Mouse (Mus musculus) limb, embryonic 14.5 days (tissue): ENCODE measurements around the gene Dip2c. TPM values are rescaled to one million over a fixed set of nuclear protein-coding genes. Genes with fewer than 3 reads are reported as not detected.

Experiments used
- ATAC-seq: fragments of 200-750 bp; cut with Nextera tagmentation; 2 replicates; pipeline ENCODE4 v1.8.0; 2017; ENCODE audit warnings: low read depth, moderate number of reproducible peaks, moderate TSS enrichment; ENCODE audit not compliant: low FRiP score
- DNase-seq: peaks from one replicate; pipeline ENCODE4 v3.0.0-alpha.2; 2015; ENCODE audit warnings: low spot score
- H3K27ac ChIP-seq: fragments of 300-500 bp; sonication (generic); replicated peaks from 2 replicates; pipeline ENCODE4 v1.5.1; 2014; ENCODE audit warnings: low read depth, mild to moderate bottlenecking, low read length, moderate library complexity, mixed read lengths
- H3K27me3 ChIP-seq: fragments of 300-500 bp; sonication (generic); 2 replicates; pipeline ENCODE4 v1.6.1; 2014; ENCODE audit warnings: low read length, mixed read lengths; ENCODE audit not compliant: control insufficient read depth, insufficient read depth
- H3K36me3 ChIP-seq: fragments of 300-500 bp; sonication (generic); 2 replicates; pipeline ENCODE4 v1.6.1; 2014; ENCODE audit warnings: mild to moderate bottlenecking, low read length, moderate library complexity, mixed read lengths; ENCODE audit not compliant: control insufficient read depth, insufficient read depth
- H3K4me1 ChIP-seq: fragments of 300-500 bp; sonication (generic); 2 replicates; pipeline ENCODE4 v1.6.1; 2014; ENCODE audit warnings: antibody characterized with exemption, low read length, mixed read lengths; ENCODE audit not compliant: control insufficient read depth, insufficient read depth
- H3K4me2 ChIP-seq: fragments of 300-500 bp; sonication (generic); replicated peaks from 2 replicates; pipeline ENCODE4 v1.6.1; 2014; ENCODE audit warnings: low read depth, mild to moderate bottlenecking, low read length, moderate library complexity; ENCODE audit not compliant: severe bottlenecking
- H3K4me3 ChIP-seq: fragments of 300-500 bp; sonication (generic); replicated peaks from 2 replicates; pipeline ENCODE4 v1.5.1; 2014; ENCODE audit warnings: low read length
- H3K9ac ChIP-seq: fragments of 300-500 bp; sonication (generic); 2 replicates; pipeline ENCODE4 v1.6.1; 2014; ENCODE audit warnings: mild to moderate bottlenecking, low read depth, low read length, moderate library complexity; ENCODE audit not compliant: severe bottlenecking
- H3K9me3 ChIP-seq: fragments of 300-500 bp; sonication (generic); 2 replicates; pipeline ENCODE4 v1.6.1; 2016; ENCODE audit warnings: low read length; ENCODE audit not compliant: control insufficient read depth
- POLR2A ChIP-seq: fragments of 200-500 bp; IDR thresholded peaks from 2 replicates; pipeline ENCODE4 v1.8.0; 2012; ENCODE audit warnings: inconsistent platforms, mild to moderate bottlenecking, moderate library complexity, borderline replicate concordance; ENCODE audit not compliant: insufficient read depth, insufficient read length; ENCODE audit errors: extremely low read depth
- WGBS: fragments of 180-500 bp; shearing (Covaris S2); extraction: QIAGEN DNeasy Blood & Tissue Kit; methylation state at CpG from one replicate; pipeline ENCODE4 v1.1.7; 2014; 5-methylcytosine and 5-hydroxymethylcytosine counted together
- polyA plus RNA-seq, 2 experiments: library from polyadenylated mRNA; depleted of rRNA in 1 of 2; stranded (reverse) in 1 of 2; unstranded in 1 of 2; fragments of >200 nt; fragmentation: Nextera tagmentation in 1 of 2; extraction: Ambion mirVana in 1 of 2; gene quantifications; 2 replicates each; pipeline versions ENCODE4 v1.2.1 to v1.2.3; 2012 to 2014

Gene Dip2c
- polyA plus RNA-seq, 2 experiments: 11.1 to 11.5 TPM

- no peak for ATAC-seq
- no peak for TF ChIP-seq POLR2A
- H3K36me3 ChIP-seq: no peaks in the 10 kb centered on the region
- H3K4me2 ChIP-seq: no peak overlapping the region
- no peak overlapping the region for H3K4me3 ChIP-seq
- no peaks in the 10 kb centered on the region for H3K9me3 ChIP-seq
- DNase-seq: no peak
- H3K9ac ChIP-seq: no peak overlapping the region
- no peaks in the 10 kb centered on the region for H3K27me3 ChIP-seq
- 75% methylated on average over 2 of the region's 2 CpGs for WGBS
- no peak overlapping the region for H3K27ac ChIP-seq
- H3K4me1 ChIP-seq: no peaks in the 10 kb centered on the region
Observed at GRCm38 (mm10) chr13:9377130-9377529, 100.8 kb downstream of the Dip2c start.

GRCm38 (mm10) chr13:9380740-9381410 lies 104.5 kb downstream of the Dip2c start:
- H3K36me3 ChIP-seq: no peaks in the 10 kb centered on the region
- H3K27me3 ChIP-seq: no peaks in the 10 kb centered on the region
- H3K4me2 ChIP-seq: no peak overlapping the region
- H3K4me1 ChIP-seq: no peaks in the 10 kb centered on the region
- no peaks in the 10 kb centered on the region for H3K9me3 ChIP-seq
- no peak overlapping the region for H3K4me3 ChIP-seq
- ATAC-seq: no peak
- no peak for DNase-seq
- H3K9ac ChIP-seq: no peak overlapping the region
- WGBS: 88% methylated on average over 5 of the region's 5 CpGs
- TF ChIP-seq POLR2A: no peak
- H3K27ac ChIP-seq: no peak overlapping the region

GRCm38 (mm10) chr13:9388017-9388416 lies 111.7 kb downstream of the Dip2c start:
- H3K4me3 ChIP-seq: no peak overlapping the region
- H3K27me3 ChIP-seq: no peaks in the 10 kb centered on the region
- H3K36me3 ChIP-seq: no peaks in the 10 kb centered on the region; the same call in 1 of the 2 replicates
- H3K9me3 ChIP-seq: no peaks in the 10 kb centered on the region
- no peak overlapping the region for H3K4me2 ChIP-seq
- TF ChIP-seq POLR2A: no peak
- DNase-seq (no peak), ATAC-seq (no peak)
- H3K4me1 ChIP-seq: no peaks in the 10 kb centered on the region
- no peak overlapping the region for H3K27ac ChIP-seq
- H3K9ac ChIP-seq: no peak overlapping the region
- WGBS: 91% methylated on average over 2 of the region's 2 CpGs

- TF ChIP-seq POLR2A: no peak
- Histone ChIP-seq H3K4me2 (no peak overlapping the region), H3K4me3 (no peak overlapping the region), H3K4me1 (no peaks in the 10 kb centered on the region), H3K36me3 (no peaks in the 10 kb centered on the region; the same call in 1 of the 2 replicates), H3K9ac (no peak overlapping the region), H3K9me3 (no peaks in the 10 kb centered on the region), H3K27me3 (no peaks in the 10 kb centered on the region), H3K27ac (no peak overlapping the region)
- WGBS: 86% methylated on average over 1 of the region's 1 CpGs
- ATAC-seq (no peak), DNase-seq (no peak)
Observed at GRCm38 (mm10) chr13:9389334-9389733, 113.0 kb downstream of the Dip2c start.

GRCm38 (mm10) chr13:9390204-9390804 lies 114.0 kb downstream of the Dip2c start:
- no peaks in the 10 kb centered on the region for H3K27me3 ChIP-seq
- DNase-seq (no peak), ATAC-seq (no peak)
- no peak overlapping the region for H3K4me2 ChIP-seq
- 63% methylated on average over 5 of the region's 5 CpGs for WGBS
- H3K27ac ChIP-seq: no peak overlapping the region
- H3K4me3 ChIP-seq: no peak overlapping the region
- H3K4me1 ChIP-seq: no peaks in the 10 kb centered on the region
- H3K9me3 ChIP-seq: no peaks in the 10 kb centered on the region
- no peak overlapping the region for H3K9ac ChIP-seq
- H3K36me3 ChIP-seq: no peaks in the 10 kb centered on the region; the same call in 1 of the 2 replicates
- no peak for TF ChIP-seq POLR2A
